Mouse (Mus musculus) erythroblast, embryonic 14.5 days (primary cell): ENCODE data around the gene Aldh8a1. TPM values are rescaled to one million over a fixed set of nuclear protein-coding genes. Genes with fewer than 3 reads are reported as not detected.

Experiments
- H3K27me3 ChIP-seq: 2 replicates; pipeline ENCODE4 v1.6.1; 2012; ENCODE audit warnings: inconsistent platforms; ENCODE audit not compliant: control insufficient read depth
- H3K36me3 ChIP-seq: 2 replicates; pipeline ENCODE4 v1.6.1; 2012; ENCODE audit warnings: mild to moderate bottlenecking, inconsistent platforms; ENCODE audit not compliant: control insufficient read depth
- H3K4me1 ChIP-seq: 2 replicates; pipeline ENCODE4 v1.6.1; 2012; ENCODE audit warnings: inconsistent platforms; ENCODE audit not compliant: control insufficient read depth
- H3K4me3 ChIP-seq: replicated peaks from 2 replicates; pipeline ENCODE3; 2012; ENCODE audit warnings: moderate library complexity, mild to moderate bottlenecking, inconsistent platforms
- H3K9me3 ChIP-seq: 2 replicates; pipeline ENCODE4 v1.6.1; 2012; ENCODE audit warnings: low read length, inconsistent platforms, mixed read lengths; ENCODE audit not compliant: control insufficient read depth
- GATA1 ChIP-seq: IDR thresholded peaks from 2 replicates; pipeline ENCODE4 v1.6.1; 2012; ENCODE audit warnings: low read length, inconsistent platforms, mixed read lengths
- TAL1 ChIP-seq: IDR thresholded peaks from 3 replicates; pipeline ENCODE4 v1.6.1; 2012; ENCODE audit warnings: low read length, inconsistent platforms, mixed read lengths
- polyA plus RNA-seq: library from polyadenylated mRNA; stranded (reverse); fragments of >175 nt; gene quantifications from 2 replicates; pipeline ENCODE4 v1.2.3, GENCODE M21; 2012

Aldh8a1 gene
- polyA plus RNA-seq, 1 experiment, result not detected

GRCm38 (mm10) chr10:21405707-21406534 is 28.8 kb downstream of the Aldh8a1 start:
- TF ChIP-seq TAL1 (no peak), GATA1 (no peak)
- Histone ChIP-seq H3K27me3 (no peaks in the 10 kb centered on the region), H3K9me3 (no peaks in the 10 kb centered on the region), H3K4me3 (no peak overlapping the region), H3K4me1 (no peaks in the 10 kb centered on the region), H3K36me3 (no peaks in the 10 kb centered on the region)

DNA sequence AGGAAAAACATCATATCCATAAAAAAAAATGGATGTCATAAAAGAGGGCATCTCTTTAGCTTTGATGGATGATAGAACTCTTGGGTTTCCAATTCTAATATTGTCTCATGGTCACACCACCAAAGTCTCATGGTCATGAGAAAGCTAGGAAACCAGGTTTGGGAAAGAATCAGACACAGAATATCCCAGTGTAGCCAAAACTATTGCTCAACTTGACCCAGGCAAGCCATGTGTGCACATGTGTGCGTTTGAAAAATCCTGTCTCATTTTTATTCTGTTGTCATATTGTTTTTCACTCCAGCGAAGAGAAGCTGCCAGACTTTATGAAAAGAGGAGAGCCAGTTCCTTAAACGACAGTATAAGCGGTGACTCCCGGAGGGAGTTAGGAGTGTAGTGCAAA is 33.6 kb downstream of the Aldh8a1 start:
- no peak overlapping the region for H3K4me3 ChIP-seq
- TF ChIP-seq TAL1 (no peak), GATA1 (no peak)
- H3K36me3 ChIP-seq, result no peaks in the 10 kb centered on the region
- H3K27me3 ChIP-seq, result no peaks in the 10 kb centered on the region
- no peaks in the 10 kb centered on the region for H3K9me3 ChIP-seq
- H3K4me1 ChIP-seq, result no peaks in the 10 kb centered on the region

DNA sequence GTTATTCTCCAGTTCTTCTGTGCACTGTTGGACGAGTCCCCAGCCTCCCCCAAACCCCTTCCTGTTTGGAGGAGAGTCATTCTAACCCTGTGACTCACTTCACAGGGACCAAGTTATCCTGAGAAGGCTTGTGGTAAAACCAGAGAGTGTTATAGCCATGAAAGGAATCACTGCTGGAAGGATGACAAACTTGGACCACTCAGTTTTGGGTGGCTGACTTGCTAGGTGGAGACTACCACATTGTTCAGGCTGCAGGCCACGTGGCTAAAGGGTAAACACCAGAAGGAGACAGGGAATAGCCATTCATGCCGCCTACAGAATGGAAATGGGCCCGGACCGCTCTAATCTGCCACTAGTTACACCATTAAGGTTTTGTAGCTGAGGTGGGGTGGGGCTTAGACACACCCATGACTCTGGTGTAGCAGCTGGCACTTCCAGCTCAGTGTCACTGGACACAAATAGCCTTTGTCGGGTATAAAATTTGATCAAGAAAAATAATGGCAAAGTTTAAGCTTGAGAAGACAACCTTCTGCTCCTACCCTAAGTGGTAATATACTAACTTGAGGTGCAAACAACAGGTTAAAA is 34.6 kb downstream of the Aldh8a1 start:
- no peaks in the 10 kb centered on the region for H3K4me1 ChIP-seq
- H3K36me3 ChIP-seq, result no peaks in the 10 kb centered on the region
- TF ChIP-seq TAL1 (no peak), GATA1 (no peak)
- no peak overlapping the region for H3K4me3 ChIP-seq
- H3K9me3 ChIP-seq, result no peaks in the 10 kb centered on the region
- H3K27me3 ChIP-seq, result no peaks in the 10 kb centered on the region

DNA sequence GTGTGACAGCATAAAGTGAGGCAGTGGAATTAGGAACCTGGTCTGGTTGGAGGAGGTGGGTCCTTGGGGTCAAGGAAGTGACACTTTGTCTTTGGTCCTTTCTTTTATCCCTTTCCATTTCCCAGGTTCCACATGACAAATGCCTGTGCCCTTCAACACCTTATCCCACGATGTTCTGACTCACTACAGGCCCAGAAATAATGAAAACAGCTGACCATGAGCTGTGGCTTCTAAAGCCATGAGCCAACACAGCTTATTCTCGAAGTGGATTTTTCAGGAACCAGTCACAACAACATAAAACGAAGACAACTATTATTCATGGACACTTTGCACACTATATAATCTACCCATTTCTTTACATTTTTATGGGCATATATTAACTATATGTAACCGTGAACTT is 37.9 kb downstream of the Aldh8a1 start:
- no peaks in the 10 kb centered on the region for H3K4me1 ChIP-seq
- H3K4me3 ChIP-seq, result no peak overlapping the region
- no peaks in the 10 kb centered on the region for H3K27me3 ChIP-seq
- no peak for TF ChIP-seq TAL1
- no peak for TF ChIP-seq GATA1
- H3K9me3 ChIP-seq, result no peaks in the 10 kb centered on the region
- no peaks in the 10 kb centered on the region for H3K36me3 ChIP-seq

- H3K9me3 ChIP-seq, result no peaks in the 10 kb centered on the region
- H3K4me3 ChIP-seq, result no peak overlapping the region
- H3K36me3 ChIP-seq, result no peaks in the 10 kb centered on the region
- no peaks in the 10 kb centered on the region for H3K27me3 ChIP-seq
- H3K4me1 ChIP-seq, result no peaks in the 10 kb centered on the region; the same call in none of the 2 replicates
- TF ChIP-seq GATA1 (no peak), TAL1 (no peak)
Observed at GRCm38 (mm10) chr10:21416184-21416583, 39.1 kb downstream of the Aldh8a1 start.

GRCm38 (mm10) chr10:21419188-21419587 is 42.1 kb downstream of the Aldh8a1 start:
- Histone ChIP-seq H3K4me1 (no peaks in the 10 kb centered on the region; the same call in none of the 2 replicates), H3K36me3 (no peaks in the 10 kb centered on the region), H3K4me3 (no peak overlapping the region), H3K9me3 (no peaks in the 10 kb centered on the region), H3K27me3 (no peaks in the 10 kb centered on the region)
- TF ChIP-seq GATA1, result no peak
- TF ChIP-seq TAL1, result no peak

DNA sequence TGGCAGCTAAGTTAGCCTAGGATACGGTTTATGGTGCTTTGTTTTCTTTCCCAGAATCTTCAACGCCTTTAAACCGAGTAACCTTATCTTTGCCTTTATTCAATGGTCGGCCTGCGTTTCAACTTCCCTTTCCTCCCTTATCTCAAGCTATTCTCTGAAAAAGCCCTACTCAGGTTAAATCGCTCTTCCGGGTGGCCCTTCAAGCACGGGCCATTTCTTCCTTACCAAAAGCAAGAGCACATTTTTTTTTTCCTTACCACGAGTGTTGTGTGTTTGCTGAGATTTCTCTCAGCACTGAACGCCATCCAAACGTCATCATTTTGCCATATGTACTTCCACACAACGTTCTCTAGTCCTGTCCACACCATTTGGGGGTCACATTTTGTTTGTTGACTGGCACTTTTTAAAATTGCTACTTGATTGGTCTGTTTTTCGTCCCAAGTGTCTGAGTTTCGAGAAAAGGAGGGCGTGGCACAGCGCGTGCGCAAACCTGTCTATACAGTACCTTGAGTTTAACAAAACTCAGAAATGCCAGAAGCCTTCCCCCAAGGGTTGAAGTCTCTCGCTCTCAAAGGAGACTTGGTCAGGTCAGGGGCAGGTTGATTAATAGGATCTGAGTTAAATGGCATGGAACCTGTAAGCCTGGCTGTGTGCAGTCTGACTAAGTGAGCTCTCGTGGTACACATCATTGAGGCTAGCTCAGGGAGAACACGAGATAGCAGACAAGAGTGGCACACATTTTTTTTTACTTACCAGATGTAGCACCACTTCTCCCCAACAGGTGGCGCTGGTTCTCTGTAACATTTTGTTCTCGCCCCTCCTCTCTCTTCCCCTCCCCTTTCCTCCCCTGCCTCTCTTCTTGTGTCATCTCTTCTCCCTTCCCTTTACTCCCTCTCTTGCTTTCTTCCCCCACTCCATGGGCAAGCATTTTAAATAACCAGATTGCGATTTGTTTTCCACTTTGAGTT is 43.6 kb downstream of the Aldh8a1 start:
- Histone ChIP-seq H3K4me3 (no peak overlapping the region), H3K4me1 (no peaks in the 10 kb centered on the region; the same call in none of the 2 replicates), H3K36me3 (no peaks in the 10 kb centered on the region), H3K27me3 (no peaks in the 10 kb centered on the region), H3K9me3 (no peaks in the 10 kb centered on the region)
- TF ChIP-seq GATA1 (no peak), TAL1 (no peak)

DNA sequence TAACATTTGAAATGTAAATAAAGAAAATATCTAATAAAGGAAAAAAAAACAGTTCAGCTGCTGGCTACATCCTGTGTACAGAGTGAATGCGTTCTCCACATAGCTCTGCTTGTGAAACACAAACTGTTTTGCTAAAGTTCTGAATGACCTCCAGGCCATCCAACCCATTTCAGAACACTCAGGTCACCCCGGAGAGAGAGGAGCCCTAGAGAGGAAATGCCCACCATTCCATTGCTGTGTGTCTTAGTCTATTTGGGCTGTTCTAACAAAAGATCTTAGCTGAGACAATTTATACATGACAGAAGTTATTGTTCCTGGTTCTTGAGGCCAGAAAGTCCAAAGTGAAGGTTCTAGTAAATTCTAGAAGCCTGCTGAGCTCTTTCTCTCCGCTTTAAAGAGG is 49.4 kb downstream of the Aldh8a1 start:
- no peaks in the 10 kb centered on the region for H3K9me3 ChIP-seq
- H3K27me3 ChIP-seq, result no peaks in the 10 kb centered on the region
- H3K4me1 ChIP-seq, result no peaks in the 10 kb centered on the region
- TF ChIP-seq GATA1 (no peak), TAL1 (no peak)
- no peaks in the 10 kb centered on the region for H3K36me3 ChIP-seq
- H3K4me3 ChIP-seq, result no peak overlapping the region

GRCm38 (mm10) chr10:21427996-21428395 is 50.9 kb downstream of the Aldh8a1 start:
- no peaks in the 10 kb centered on the region for H3K9me3 ChIP-seq
- no peak overlapping the region for H3K4me3 ChIP-seq
- no peaks in the 10 kb centered on the region for H3K27me3 ChIP-seq
- TF ChIP-seq TAL1 (no peak), GATA1 (no peak)
- no peaks in the 10 kb centered on the region for H3K36me3 ChIP-seq
- no peaks in the 10 kb centered on the region for H3K4me1 ChIP-seq
